Mouse (Mus musculus): ENCODE results near the gene Odf3l1.
A peak's percentile ranks its signal among the peaks of the same experiment; 100 is the strongest.

Odf3l1 gene

DNA sequence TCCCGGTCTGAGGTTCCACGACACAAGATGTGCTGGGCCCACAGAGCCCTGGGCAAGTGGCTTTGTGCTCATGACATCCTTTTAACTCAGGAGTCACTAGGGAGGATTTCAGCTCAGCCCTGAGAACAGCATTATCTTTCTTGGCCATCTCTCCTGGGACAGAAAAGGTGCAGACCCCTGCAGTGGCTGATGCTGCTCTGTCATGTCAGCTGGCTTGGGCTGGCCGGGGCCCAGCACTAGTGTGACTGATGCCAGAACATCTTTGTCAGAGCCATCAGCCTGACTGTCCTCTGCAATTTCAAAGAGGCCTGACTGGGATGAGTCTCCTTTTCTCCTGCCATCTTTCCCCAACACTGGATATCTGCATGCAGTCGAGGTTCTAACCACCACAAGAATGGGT lies 17.8 kb upstream of the Odf3l1 start:
- no peak for DNase-seq (ENCODE audit: extremely low spot score)

DNA sequence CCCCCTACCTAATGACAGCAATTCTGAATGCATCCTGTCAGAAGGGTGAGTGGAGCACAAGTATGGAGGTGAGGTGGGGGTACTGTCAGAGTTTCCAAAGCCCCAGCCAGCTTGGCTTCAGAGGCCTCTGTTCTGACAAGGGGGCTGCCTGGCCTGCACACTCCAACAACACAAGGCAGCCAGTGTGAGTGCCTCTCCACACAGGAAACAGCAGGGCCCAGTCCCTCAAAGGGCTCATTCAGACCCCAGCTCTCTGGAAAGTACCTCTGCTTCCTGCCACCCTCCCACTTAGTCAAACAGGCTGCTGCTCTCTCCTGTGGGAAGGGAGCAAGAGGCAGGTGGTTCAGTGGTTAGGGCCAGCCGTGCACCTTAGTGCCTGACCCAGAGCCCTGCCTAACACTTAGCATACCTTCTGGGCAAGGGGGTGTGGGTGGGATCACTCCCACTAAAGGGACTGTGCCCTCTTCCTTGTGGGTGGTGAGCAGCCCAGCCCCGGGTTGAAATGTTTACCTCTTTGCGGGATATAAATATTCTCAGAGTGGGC lies 17.1 kb upstream of the Odf3l1 start:
- DNase-seq (ENCODE audit: extremely low spot score): no peak

DNA sequence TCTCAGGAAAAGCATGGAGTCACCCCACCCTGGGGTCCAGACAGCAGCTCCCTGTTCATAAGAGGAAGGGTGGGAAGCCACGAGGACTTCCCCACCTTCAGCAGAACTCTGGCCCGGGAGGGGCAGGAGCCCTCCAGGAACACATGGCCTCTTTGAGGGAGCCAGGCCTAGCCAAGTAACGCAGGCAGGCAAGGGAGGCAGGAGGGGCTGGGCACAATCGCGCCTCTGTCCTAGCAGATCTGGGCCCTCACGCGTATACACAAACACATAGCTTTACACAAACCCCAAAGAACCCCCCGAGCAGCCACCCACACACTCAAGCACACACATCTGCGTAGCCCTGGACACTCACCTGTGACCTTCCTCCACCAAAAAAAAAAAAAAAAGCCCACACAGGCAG lies 16.3 kb upstream of the Odf3l1 start:
- no peak for DNase-seq (ENCODE audit: extremely low spot score)

DNA sequence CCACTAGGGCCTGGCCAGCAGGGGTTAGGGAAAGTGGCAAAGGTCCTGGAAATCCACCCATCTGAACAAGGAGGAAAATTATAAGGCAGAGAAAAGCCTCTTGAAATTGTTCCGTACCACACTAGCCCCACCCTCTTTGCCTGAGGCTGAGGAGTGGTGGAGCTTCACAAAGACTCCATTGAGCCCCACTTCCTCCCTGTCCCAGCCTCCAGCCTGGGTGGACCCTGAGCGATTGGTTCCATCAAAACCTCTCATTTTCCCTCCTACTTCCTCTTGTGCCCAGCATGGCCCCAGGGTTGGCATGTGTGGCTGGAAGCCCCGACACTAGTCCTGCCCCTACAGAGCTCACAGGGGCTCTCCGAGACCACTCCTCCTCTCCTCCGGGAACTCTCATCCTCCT lies 12.8 kb upstream of the Odf3l1 start:
- no peak for DNase-seq (ENCODE audit: extremely low spot score)

DNA sequence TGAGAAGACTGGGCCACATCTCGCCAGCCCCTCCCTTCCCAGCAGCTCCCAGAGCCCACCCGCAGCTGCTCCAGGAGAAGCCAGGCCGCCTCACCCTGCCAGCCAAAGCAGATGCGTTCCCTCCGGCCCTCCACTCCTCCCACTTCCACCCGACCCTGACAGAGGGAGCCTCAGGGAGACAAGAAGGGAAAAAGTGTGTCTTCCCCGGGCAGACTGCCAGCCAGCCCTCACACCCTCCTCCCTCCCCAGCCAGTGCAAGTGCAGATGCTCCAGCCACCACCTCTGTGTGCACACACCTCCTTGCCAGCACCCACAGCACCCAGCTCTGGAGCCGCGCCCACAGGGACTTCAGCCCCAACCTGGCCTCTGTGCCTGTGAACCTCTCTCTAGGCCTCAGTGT lies 12.3 kb upstream of the Odf3l1 start:
- DNase-seq (ENCODE audit: extremely low spot score): no peak

DNA sequence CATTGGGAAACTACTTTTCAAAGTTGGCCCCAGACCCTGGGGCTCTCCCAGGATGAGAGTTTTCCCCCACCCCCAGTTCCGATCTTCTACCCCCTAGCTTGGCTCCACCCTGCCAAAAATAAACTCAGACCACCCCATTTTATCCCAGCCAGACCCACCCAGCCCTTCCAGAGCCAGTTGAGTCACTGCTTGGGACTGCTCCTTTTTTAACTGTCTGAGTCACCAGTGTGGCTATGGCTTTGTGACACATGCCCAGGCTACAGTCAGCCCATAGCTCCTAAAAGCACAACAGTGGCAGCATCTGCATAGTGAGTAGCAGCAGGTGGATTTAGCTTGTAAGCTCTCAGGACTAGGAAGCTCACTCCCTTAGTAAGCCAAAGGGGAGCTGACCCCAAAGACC lies 8.6 kb upstream of the Odf3l1 start:
- DNase-seq (ENCODE audit: extremely low spot score): no peak

DNA sequence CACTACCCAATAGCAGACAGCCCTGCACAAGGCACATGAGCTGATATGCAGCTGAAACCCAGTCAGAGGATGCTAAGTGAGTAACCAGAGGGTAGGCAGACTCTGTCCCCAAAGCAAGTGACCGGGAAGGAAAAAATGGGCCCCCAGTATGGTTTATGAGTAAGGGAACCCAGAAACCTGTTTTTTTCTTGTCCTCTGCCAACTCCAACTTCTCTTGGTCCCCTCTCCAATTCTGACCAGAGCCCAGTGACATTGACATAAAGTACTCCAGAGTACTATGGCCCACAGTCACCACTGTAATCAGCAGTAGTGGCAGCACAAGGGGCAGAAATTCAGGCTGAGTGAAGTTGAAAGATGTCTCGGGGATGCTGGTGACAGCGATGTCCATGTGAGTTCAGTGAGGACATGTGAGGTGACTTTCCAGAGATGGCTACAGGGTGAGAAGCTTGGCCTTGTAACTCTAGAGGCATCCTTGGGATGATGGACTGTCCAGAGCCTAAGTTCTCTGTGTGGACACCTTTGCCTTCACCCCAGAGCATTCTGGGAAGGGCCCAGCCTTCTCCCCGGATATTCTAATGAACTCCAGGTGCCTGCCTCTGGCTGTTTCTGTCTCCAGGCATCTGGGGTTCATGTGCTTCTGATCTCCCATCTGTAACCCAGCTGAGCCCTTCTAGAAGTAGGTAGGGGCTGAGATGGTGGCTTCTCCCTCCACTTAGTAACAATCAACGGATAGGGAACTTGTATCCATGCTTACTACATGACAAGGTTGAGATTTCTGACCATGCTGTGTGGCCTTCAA lies 7.8 kb upstream of the Odf3l1 start:
- no peak for DNase-seq (ENCODE audit: extremely low spot score)

DNA sequence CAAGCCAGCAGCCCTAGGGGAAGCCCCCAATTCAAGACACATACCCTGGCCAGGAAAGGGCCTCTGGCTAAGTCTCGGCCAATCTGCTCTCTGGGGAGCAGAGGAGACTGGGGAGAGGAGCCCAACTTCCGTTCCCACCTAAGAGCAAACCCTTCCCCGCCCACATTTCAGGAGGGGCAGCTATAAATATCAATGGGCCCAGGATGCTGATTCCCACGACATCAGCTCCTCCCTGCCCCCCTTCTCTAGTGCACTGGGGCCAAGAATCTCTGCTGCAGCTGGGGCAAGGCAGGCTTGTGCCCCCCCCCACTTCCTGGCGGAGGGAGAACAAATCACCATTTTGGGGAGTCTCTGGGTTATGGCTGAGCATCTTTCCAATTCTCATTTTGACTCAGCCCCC lies 6.7 kb upstream of the Odf3l1 start:
- no peak for DNase-seq (ENCODE audit: extremely low spot score)

DNA sequence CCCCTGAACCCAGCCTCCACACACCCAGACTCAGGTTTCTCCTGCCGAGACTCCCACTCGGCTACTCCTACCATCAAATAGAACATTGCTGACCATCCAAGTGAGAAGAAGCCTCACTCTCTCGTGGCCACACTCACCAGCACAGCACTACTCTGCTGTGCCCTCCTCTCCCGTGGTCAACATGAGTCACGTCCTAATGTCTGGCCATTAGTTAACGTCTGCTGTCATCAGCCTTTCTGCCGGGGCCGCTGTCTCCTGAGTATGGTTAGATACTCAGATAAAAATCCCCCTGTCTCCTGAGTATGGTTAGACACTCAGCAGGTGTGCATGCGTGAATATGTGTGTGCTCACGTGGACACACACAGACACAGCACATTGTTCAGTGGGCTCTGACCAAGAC lies 6.3 kb upstream of the Odf3l1 start:
- DNase-seq (ENCODE audit: extremely low spot score): no peak

DNA sequence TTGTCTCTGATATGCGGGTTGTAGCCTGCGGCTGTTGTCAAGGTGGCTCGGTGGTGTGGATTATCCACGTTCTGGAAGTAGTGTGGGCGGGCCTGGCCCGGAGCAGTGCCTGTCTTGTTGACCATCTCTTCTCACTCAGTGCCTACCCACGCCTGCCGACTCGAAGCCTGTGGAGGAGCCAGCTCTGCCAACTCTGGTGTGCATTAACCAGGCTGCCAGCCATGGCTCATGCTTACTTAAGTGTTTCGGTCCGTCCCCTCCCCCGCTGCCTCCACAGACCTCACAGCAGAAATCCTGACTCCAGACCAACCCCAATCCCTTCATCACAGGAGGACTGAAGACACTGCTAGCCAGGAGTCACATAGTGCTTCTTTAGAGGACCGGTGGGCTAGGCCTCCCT lies 5.1 kb upstream of the Odf3l1 start:
- no peak for DNase-seq (ENCODE audit: extremely low spot score)

DNA sequence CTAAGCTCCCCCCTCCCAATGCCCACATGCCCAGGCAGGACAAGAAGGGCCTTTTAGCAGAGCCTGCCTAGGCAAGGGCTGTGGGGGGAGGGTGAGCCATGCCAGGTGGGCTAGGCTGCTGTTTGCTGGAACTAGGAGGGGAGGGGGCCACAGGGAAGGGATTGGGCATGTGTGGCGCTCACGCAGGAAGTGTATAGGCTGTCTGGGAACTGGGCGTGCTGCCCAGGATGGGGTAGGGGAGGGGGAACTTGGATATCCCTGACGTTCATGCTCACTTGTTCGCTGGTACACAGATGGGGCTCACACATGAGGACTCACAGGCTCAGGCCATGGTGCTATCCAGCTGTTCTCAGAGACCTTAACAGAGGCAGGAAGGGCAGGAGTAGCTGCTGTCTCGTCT lies 3.8 kb upstream of the Odf3l1 start:
- no peak for DNase-seq (ENCODE audit: extremely low spot score)

DNA sequence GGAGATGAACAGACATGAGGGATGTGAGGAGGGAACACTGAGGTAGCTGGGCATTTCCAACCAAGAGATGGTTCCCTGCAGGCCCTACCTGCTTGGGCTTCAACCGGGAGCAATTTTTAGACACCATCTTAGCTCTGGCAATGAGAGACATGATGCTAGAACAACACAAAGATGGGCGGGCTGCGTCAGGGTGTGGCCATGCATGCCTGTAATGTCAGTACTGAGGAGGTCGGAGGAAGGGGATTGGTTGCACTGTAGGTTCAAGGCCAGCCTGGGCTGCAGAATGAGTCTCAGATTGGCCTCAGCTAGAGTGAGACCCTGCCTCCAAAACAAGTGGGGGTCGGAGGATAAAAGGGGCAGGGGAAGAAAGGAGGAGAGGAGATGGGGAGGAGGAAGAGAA lies 2.0 kb upstream of the Odf3l1 start:
- no peak for DNase-seq (ENCODE audit: extremely low spot score)

DNA sequence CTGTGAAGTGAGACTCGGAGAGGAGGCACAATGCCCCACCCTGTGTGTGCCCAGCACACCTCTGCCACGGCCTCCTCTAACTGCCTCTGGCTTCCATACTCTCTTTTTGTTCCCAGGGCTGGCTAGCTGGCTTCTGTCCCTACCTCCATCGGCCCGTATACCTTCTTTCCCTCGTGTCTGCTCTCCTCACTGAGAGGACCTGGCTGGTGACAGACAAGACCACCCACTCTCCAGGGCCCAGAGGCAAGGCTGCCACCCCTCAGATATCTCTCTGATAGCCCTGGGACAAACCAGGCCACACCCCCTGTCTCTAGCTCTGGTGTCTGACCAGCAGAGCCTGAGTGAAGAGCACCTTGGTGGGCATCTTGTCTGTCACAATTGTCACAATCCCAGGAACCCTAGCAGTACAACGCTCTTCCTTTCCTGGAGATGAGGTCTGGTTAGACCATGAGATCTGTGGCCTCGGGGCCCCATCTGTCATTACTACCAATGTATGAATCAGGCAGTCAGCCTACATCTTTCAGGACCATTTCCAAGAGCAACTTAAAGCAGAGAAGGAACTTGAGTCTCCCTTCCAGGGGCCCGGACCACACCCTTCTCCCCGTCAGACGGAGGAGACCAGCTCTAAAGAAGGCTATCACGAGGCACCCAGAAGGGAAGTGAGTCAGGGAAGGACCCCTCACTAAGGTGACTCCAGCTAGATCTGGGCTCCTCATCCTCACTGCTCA lies 1.4 kb upstream of the Odf3l1 start:
- DNase-seq (ENCODE audit: extremely low spot score): no peak

DNA sequence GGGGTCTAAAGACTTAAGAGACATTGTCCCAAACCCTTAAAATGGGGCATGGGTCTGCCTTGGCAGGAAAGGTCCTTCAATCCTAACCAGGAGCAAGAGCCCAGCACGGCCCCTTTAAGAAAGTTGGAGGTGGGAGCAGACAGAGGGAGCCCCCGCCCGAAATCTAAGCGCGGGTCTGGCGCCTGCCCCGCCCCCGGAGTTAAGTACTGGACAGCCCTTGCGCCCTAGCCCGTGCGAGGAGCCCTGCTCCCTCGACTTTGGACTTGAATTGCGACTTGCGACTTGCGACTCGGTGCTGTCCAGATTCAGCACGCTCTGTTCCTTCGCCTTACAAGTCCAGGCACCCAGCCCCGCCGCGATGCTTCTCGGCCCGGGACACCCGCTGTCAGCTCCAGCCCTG lies 353 bp upstream of the Odf3l1 start, which contains the start of gene Cspg4:
Gene Cspg4, plus strand, starts transcription at position 202 of the 400 bp plus-strand sequence.
- peak; percentile 63 for DNase-seq (ENCODE audit: extremely low spot score)

DNA sequence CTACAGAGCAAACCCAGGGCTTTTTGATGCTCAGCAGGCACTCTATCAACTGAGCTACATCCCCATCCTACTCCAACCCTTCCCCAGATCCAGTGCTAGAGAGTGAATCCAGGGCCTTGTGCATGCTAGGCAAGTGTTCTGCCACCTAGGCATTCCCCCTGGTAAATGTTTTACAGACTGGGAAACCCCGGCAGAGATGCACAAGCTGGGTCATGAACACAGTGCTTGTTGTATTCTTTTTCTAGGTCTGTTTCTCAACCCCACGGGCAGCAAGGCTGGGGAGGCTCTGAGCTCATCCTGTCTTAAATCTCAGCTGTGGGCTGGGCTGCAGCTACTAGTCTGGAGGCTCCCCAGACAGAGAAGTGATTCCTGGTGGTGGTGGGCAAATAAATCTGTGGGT lies 1.6 kb downstream of the Odf3l1 start:
- DNase-seq (ENCODE audit: extremely low spot score): no peak

DNA sequence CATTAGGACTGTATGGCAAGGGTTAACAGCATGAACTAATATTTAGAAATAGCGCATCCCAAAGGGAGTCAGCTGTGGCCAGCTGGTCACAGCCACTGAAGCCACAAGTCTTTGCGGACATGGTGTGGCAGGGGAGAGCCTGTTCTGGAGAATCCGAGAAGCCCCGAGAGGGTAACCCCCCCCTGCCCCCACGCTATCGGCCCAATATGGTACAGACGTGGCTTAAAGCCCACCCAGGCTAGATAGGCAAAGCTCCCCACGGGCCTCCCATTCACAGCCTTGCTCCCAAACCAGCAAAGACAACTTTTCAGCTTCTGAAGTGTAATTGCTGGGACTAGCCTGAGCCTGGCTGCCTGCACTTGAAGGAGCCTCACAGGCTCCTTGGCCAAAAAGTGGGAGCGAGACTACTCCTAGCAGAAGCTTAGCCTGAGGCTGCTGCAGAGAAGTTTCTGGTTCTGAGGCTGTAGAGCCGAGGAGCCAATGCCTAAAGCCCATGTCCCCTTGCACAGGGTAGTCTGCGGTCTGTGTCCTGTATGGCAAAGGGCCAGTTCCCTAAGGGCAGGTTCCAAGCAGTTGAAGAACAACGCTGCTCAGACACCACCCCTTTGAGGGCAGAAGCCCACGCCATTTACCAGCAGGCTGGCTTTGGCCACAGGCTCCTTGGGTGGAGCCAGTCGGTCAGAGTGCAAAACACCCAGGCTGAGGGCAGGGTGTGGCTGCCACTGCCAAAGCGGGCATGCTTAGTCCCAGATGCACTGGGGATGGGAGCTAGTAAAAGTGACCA lies 3.8 kb downstream of the Odf3l1 start:
- no peak for DNase-seq (ENCODE audit: extremely low spot score)

DNA sequence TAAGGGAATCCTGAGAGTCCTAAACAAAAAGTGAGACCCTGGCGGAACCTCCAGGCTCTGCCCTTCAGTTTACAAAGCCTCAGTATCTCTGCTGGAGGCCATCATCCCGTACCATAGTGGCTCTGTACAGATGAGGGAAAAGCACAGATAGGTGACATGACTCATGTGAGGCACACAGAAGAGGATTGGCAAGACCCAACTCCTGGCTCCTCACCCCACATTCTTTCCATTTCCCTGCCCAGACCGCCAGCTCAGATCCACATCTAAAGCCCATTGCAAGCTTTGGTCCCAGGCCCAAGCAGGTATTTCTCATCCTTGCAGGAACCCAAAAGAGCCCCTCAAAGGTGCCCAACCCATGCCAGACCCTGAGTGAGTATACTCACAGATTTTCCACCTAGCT lies 4.4 kb downstream of the Odf3l1 start:
- no peak for DNase-seq (ENCODE audit: extremely low spot score)

DNA sequence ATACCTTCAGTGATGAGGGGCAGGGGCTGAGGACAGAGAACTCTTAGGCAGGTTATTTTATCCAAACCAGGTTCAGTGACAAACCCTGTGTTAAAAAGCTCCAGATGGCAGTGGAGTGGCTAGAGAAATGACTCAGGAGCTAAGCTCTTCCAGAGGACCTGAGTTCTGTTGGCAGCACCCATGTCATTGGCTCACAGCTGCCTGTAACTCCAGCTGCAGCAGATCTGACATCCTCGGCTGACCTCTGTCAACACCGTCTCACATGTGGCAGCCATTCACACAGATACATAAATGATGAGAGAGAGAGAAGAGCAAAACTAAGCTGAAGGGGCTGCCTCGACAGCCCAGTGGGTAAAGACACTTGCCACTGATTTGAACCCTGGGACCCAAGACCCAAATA lies 7.0 kb downstream of the Odf3l1 start:
- DNase-seq (ENCODE audit: extremely low spot score): no peak

DNA sequence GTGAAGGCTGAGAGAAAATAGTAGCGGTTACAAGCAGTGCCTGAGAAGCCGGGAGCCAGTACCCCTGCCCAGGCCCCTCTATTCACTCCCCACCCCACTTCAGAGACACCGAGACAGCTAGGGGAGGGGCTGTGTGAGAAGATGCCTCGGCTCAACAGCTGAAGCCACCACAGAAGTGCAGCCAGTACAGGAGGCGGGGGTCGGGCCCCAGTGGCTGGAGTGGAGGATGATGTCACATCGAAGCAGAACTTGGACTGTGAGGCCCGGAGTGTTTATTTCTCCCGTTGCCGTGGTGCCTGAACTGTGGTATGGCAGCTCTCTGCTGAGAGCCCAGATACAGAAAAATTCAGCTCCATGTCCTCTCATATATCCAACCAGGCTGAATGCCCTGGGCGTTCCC lies 12.7 kb downstream of the Odf3l1 start:
- DNase-seq (ENCODE audit: extremely low spot score): peak; percentile 25

DNA sequence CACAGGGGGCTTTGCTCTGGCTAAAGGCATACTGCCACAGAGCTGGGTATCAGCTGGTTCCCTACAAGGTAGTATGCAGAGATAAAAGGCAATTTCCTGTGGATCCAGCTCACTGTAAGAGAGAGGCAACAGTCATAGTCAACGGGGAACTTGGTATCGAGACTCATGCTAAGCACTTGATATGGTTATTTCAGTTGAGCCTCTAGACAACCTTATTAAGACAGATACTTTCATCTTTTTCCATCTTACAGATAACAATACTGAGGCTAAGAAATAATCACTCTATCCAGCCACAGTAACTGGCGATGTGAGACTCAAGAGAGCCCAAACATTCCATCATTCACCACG lies 13.6 kb downstream of the Odf3l1 start:
- no peak for DNase-seq (ENCODE audit: extremely low spot score)

DNA sequence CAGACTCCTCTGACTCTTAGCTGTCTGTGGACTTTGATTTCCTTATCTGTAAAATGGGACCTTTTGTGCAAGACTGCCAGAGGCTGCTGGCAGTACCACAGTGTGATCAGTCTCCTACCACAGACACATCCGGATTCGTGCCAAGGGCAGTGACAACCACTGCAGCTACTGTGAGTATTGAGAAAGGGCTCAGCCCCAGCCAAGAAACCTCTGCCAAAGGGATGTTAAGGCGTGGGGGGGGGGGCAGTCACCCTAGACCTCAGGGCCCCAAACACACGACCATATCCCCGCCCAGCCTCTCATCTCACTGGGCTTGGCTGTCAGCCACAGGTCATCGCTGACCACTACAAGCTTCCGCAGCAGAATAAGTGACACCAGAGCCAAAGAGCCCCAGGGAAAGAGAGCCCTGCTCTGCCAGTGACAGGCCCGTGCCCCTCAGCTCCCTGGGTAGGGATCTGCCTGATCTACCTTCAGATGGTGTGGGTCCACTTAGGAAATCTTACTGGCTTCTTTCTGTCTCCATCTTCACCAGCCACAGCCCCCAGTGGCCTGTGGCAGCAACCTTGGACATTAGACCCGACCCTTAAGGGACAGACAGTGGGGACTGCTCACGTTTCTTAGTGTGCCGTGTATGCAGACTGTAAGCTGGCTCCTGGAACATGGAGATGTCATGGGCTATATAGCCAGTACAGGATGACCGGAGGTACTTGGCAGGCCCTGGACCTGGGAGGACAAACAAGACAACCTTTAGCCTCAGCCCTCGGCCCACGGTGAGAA lies 14.2 kb downstream of the Odf3l1 start:
- no peak for DNase-seq (ENCODE audit: extremely low spot score)

DNA sequence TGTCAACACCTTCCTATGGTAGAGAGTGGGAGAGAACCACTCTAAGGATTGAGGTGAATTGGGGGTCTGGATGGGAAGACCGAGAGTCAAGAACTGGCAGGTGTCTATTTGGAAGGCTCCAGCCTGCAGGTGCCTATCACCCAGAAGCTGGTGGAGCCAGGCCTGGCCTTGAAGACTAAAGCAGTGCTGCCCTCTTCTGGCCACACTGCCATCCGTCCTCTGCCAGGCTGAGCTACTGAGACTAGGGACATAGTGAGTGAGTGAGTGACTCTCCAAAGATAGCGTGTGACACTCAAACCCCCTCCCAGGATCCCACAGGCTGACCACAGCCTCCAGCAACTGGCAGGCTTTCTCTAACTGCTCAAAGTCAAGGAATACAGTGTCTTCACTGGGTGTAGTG lies 17.0 kb downstream of the Odf3l1 start:
- DNase-seq (ENCODE audit: extremely low spot score): peak; percentile 60
